Mouse (Mus musculus): Measurements from ENCODE around the gene Akna.

Gene Akna

GRCm38 (mm10) chr4:63409908-63410582, 6.9 kb upstream of the Akna start:
- DNase-seq (ENCODE audit: low read depth): no peak

GRCm38 (mm10) chr4:63409317-63409907, 6.3 kb upstream of the Akna start:
- DNase-seq (ENCODE audit: low read depth): no peak

GRCm38 (mm10) chr4:63408649-63409048, 5.5 kb upstream of the Akna start:
- no peak for DNase-seq (ENCODE audit: low read depth)

- DNase-seq (ENCODE audit: low read depth): no peak
Observed at GRCm38 (mm10) chr4:63408247-63408646, 5.1 kb upstream of the Akna start.

- DNase-seq (ENCODE audit: low read depth): no peak
Observed at GRCm38 (mm10) chr4:63405683-63406082, 2.5 kb upstream of the Akna start.

- no peak for DNase-seq (ENCODE audit: low read depth)
Observed at GRCm38 (mm10) chr4:63405051-63405450, 1.9 kb upstream of the Akna start.

- DNase-seq (ENCODE audit: low read depth): no peak
Observed at GRCm38 (mm10) chr4:63404205-63404604, 1.1 kb upstream of the Akna start.

GRCm38 (mm10) chr4:63402558-63402957, 596 bp downstream of the Akna start:
- no peak for DNase-seq (ENCODE audit: low read depth)

- no peak for DNase-seq (ENCODE audit: low read depth)
Observed at GRCm38 (mm10) chr4:63402056-63402455, 1.1 kb downstream of the Akna start.

GRCm38 (mm10) chr4:63401620-63402019, 1.5 kb downstream of the Akna start:
- DNase-seq (ENCODE audit: low read depth): no peak

GRCm38 (mm10) chr4:63400541-63401306, 2.4 kb downstream of the Akna start:
- DNase-seq (ENCODE audit: low read depth): no peak

GRCm38 (mm10) chr4:63399691-63400270, 3.4 kb downstream of the Akna start:
- no peak for DNase-seq (ENCODE audit: low read depth)

- DNase-seq (ENCODE audit: low read depth): no peak
Observed at GRCm38 (mm10) chr4:63398854-63399609, 4.1 kb downstream of the Akna start.

GRCm38 (mm10) chr4:63397981-63398537, 5.1 kb downstream of the Akna start:
- DNase-seq (ENCODE audit: low read depth): no peak

- DNase-seq (ENCODE audit: low read depth): no peak
Observed at GRCm38 (mm10) chr4:63391322-63391721, 11.8 kb downstream of the Akna start.

- no peak for DNase-seq (ENCODE audit: low read depth)
Observed at GRCm38 (mm10) chr4:63389887-63390528, 13.1 kb downstream of the Akna start.

- DNase-seq (ENCODE audit: low read depth): no peak
Observed at GRCm38 (mm10) chr4:63389121-63389886, 13.8 kb downstream of the Akna start.

- no peak for DNase-seq (ENCODE audit: low read depth)
Observed at GRCm38 (mm10) chr4:63388029-63388428, 15.1 kb downstream of the Akna start.

GRCm38 (mm10) chr4:63385784-63386183, 17.4 kb downstream of the Akna start:
- no peak for DNase-seq (ENCODE audit: low read depth)

GRCm38 (mm10) chr4:63385253-63385652, 17.9 kb downstream of the Akna start:
- DNase-seq (ENCODE audit: low read depth): no peak

All from c-Kit-positive CD71-positive TER-119-negative erythroid progenitor cells, embryonic 14.5 days (primary cell).